Mouse (Mus musculus) liver, postnatal 0 days (tissue): ENCODE results near the gene Lrrc1. TPM values are rescaled to one million over a fixed set of nuclear protein-coding genes. Genes with fewer than 3 reads are reported as not detected.

Source experiments
- ATAC-seq: fragments of 200-750 bp; cut with Nextera tagmentation; 2 replicates; pipeline ENCODE4 v1.8.0; 2017; ENCODE audit warnings: mild to moderate bottlenecking, moderate library complexity
- DNase-seq: peaks from one replicate; pipeline ENCODE4 v3.0.0-alpha.2; 2016
- H3K27ac ChIP-seq: fragments of 300-500 bp; sonication (generic); 2 replicates; pipeline ENCODE4 v1.5.1; 2014; ENCODE audit warnings: antibody characterized with exemption, moderate library complexity, mild to moderate bottlenecking, low read depth
- H3K27me3 ChIP-seq: fragments of 300-500 bp; sonication (generic); 2 replicates; pipeline ENCODE4 v1.6.1; 2014; ENCODE audit warnings: low read length, control low read depth, mixed read lengths; ENCODE audit not compliant: insufficient read depth
- H3K36me3 ChIP-seq: fragments of 300-500 bp; sonication (generic); replicated peaks from 2 replicates; pipeline ENCODE4 v1.6.1; 2014; ENCODE audit warnings: mild to moderate bottlenecking, control low read depth, low read length, moderate library complexity, mixed read lengths; ENCODE audit not compliant: insufficient read depth
- H3K4me1 ChIP-seq: fragments of 300-500 bp; sonication (generic); 2 replicates; pipeline ENCODE4 v1.6.1; 2014; ENCODE audit warnings: antibody characterized with exemption, mild to moderate bottlenecking, control low read depth; ENCODE audit not compliant: insufficient read depth
- H3K4me2 ChIP-seq: fragments of 300-500 bp; sonication (generic); 2 replicates; pipeline ENCODE4 v1.6.1; 2014; ENCODE audit warnings: low read depth, mild to moderate bottlenecking, low read length, moderate library complexity, mixed read lengths
- H3K4me3 ChIP-seq: fragments of 300-500 bp; sonication (generic); 2 replicates; pipeline ENCODE4 v1.5.1; 2014; ENCODE audit warnings: low read depth, low read length
- H3K9ac ChIP-seq: fragments of 300-500 bp; sonication (generic); replicated peaks from 2 replicates; pipeline ENCODE4 v1.6.1; 2014; ENCODE audit warnings: mild to moderate bottlenecking, moderate library complexity
- H3K9me3 ChIP-seq: fragments of 300-500 bp; sonication (generic); 2 replicates; pipeline ENCODE4 v1.6.1; 2016; ENCODE audit warnings: mild to moderate bottlenecking, control low read depth, low read length, mixed read lengths
- CTCF ChIP-seq: sonication (generic); IDR thresholded peaks from 2 replicates; pipeline ENCODE4 v1.5.1; 2016; ENCODE audit warnings: antibody characterized with exemption, low read depth
- EP300 ChIP-seq: IDR thresholded peaks from 2 replicates; pipeline ENCODE4 v1.6.1; 2016; ENCODE audit warnings: antibody characterized with exemption, low read depth, mild to moderate bottlenecking
- WGBS: fragments of 180-500 bp; shearing (Covaris S2); extraction: QIAGEN DNeasy Blood & Tissue Kit; methylation state at CpG from one replicate; pipeline ENCODE4 v1.1.7; 2014; ENCODE audit not compliant: insufficient replicate concordance; 5-methylcytosine and 5-hydroxymethylcytosine counted together
- polyA plus RNA-seq: library from polyadenylated mRNA; unstranded; fragments of >200 nt; fragmentation: Nextera tagmentation; extraction: Ambion mirVana; gene quantifications from 2 replicates; pipeline ENCODE4 v1.2.1, GENCODE M21; 2015

The Lrrc1 gene
- polyA plus RNA-seq, 1 experiment from 2014 or later, result 1.5 TPM

- Histone ChIP-seq H3K4me1 (no peaks in the 10 kb centered on the region), H3K36me3 (no peaks in the 10 kb centered on the region), H3K9ac (no peak overlapping the region), H3K9me3 (no peaks in the 10 kb centered on the region), H3K4me2 (no peak overlapping the region), H3K27me3 (no peaks in the 10 kb centered on the region), H3K27ac (no peak overlapping the region), H3K4me3 (no peak overlapping the region)
- no peak for ATAC-seq
- TF ChIP-seq EP300 (no peak), CTCF (no peak)
- WGBS, result 73% methylated on average over 8 of the region's 8 CpGs
- DNase-seq, result no peak
These were observed 34.1 kb downstream of the Lrrc1 start for GRCm38 (mm10) chr9:77510574-77510973.

- TF ChIP-seq EP300, result no peak
- TF ChIP-seq CTCF, result no peak
- no peaks in the 10 kb centered on the region for H3K27me3 ChIP-seq
- no peak overlapping the region for H3K27ac ChIP-seq
- no peak overlapping the region for H3K4me2 ChIP-seq
- no peaks in the 10 kb centered on the region for H3K9me3 ChIP-seq
- WGBS, result 57% methylated on average over 3 of the region's 3 CpGs
- DNase-seq, result no peak
- H3K9ac ChIP-seq, result no peak overlapping the region
- peaks cover 1% of the 10 kb centered on the region; the same call in 1 of the 2 replicates for H3K4me1 ChIP-seq
- H3K4me3 ChIP-seq, result no peak overlapping the region
- H3K36me3 ChIP-seq, result no peaks in the 10 kb centered on the region
- no peak for ATAC-seq
These were observed 36.8 kb downstream of the Lrrc1 start for GRCm38 (mm10) chr9:77507743-77508394.

GRCm38 (mm10) chr9:77502548-77503438 is 41.9 kb downstream of the Lrrc1 start:
- no peaks in the 10 kb centered on the region for H3K27me3 ChIP-seq
- TF ChIP-seq CTCF (no peak), EP300 (no peak)
- no peaks in the 10 kb centered on the region for H3K36me3 ChIP-seq
- no peak for ATAC-seq
- DNase-seq, result no peak
- no peak overlapping the region for H3K4me2 ChIP-seq
- no peak overlapping the region for H3K4me3 ChIP-seq
- WGBS, result 68% methylated on average over 14 of the region's 14 CpGs
- H3K27ac ChIP-seq, result no peak overlapping the region
- no peak overlapping the region for H3K9ac ChIP-seq
- no peaks in the 10 kb centered on the region for H3K9me3 ChIP-seq
- peaks cover 3% of the 10 kb centered on the region; the same call in 1 of the 2 replicates for H3K4me1 ChIP-seq

- ATAC-seq (no peak), DNase-seq (no peak)
- Histone ChIP-seq H3K27ac (no peak overlapping the region), H3K9ac (no peak overlapping the region), H3K36me3 (no peaks in the 10 kb centered on the region), H3K27me3 (no peaks in the 10 kb centered on the region), H3K4me3 (no peak overlapping the region), H3K9me3 (no peaks in the 10 kb centered on the region), H3K4me1 (peaks cover 3% of the 10 kb centered on the region; the same call in 1 of the 2 replicates), H3K4me2 (no peak overlapping the region)
- TF ChIP-seq CTCF (no peak), EP300 (no peak)
- 81% methylated on average over 6 of the region's 6 CpGs for WGBS
These were observed 42.5 kb downstream of the Lrrc1 start for GRCm38 (mm10) chr9:77502171-77502547.

- TF ChIP-seq EP300 (no peak), CTCF (no peak)
These were observed 45.6 kb downstream of the Lrrc1 start for GRCm38 (mm10) chr9:77499084-77499483.

GRCm38 (mm10) chr9:77498406-77498805 is 46.3 kb downstream of the Lrrc1 start:
- Histone ChIP-seq H3K4me1 (peaks cover 3% of the 10 kb centered on the region), H3K9ac (no peak overlapping the region), H3K27ac (no peak overlapping the region), H3K4me3 (no peak overlapping the region), H3K4me2 (no peak overlapping the region), H3K27me3 (no peaks in the 10 kb centered on the region), H3K9me3 (no peaks in the 10 kb centered on the region), H3K36me3 (no peaks in the 10 kb centered on the region)
- DNase-seq (no peak), ATAC-seq (no peak)
- TF ChIP-seq CTCF, result no peak
- no peak for TF ChIP-seq EP300
- WGBS, result 54% methylated on average over 3 of the region's 3 CpGs

More at GRCm38 (mm10) chr9:77499084-77499483, 45.6 kb downstream of the Lrrc1 start:
- no peaks in the 10 kb centered on the region for H3K36me3 ChIP-seq
- H3K27me3 ChIP-seq, result no peaks in the 10 kb centered on the region
- no peak overlapping the region for H3K4me3 ChIP-seq
- no peaks in the 10 kb centered on the region for H3K9me3 ChIP-seq
- H3K4me1 ChIP-seq, result peaks cover 3% of the 10 kb centered on the region
- H3K27ac ChIP-seq, result no peak overlapping the region
- H3K9ac ChIP-seq, result no peak overlapping the region
- DNase-seq (no peak), ATAC-seq (no peak)
- no peak overlapping the region for H3K4me2 ChIP-seq
- WGBS, result 82% methylated on average over 6 of the region's 6 CpGs
